Mouse (Mus musculus): ENCODE measurements around the gene Hspa8.
"Not testable (repeated sequence)": the region's sequence is repeated elsewhere in the genome, so short reads cannot be mapped to it uniquely, and the experiment has no call there.

The Hspa8 gene

DNA sequence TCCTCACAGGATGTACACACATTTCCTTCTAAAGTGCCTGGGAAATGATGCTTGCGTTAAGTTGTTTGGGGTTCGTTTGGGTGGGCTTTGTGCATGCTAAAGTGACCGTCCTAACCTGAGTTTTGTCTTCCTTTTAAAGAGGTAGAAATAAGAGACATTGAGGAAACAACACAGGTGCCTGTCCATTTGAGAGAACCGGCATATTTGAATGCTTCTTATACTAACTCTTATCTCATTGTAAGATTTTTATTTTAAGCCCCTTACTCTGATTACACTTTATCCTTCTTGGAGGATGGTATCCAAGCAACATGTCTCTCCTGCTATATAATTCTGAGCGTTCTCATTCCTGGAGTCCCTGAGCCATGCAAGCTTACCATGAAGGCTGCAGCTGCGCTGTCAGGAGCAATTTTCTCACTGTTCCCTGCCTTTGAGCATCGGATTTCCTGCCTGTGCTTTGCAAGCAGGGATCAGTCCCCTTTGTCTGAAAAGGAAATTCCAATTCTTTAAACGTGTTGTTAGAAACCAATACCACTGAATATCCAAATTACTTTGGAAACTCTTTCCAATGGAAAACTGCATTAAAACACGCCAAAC is 16.3 kb upstream of the Hspa8 start:
- no peak for DNase-seq (ENCODE audit: low spot score in 2 of 2)

- no peak for DNase-seq (ENCODE audit: low spot score in 2 of 2)
These were observed 15.3 kb upstream of the Hspa8 start for GRCm38 (mm10) chr9:40785452-40785851.

DNA sequence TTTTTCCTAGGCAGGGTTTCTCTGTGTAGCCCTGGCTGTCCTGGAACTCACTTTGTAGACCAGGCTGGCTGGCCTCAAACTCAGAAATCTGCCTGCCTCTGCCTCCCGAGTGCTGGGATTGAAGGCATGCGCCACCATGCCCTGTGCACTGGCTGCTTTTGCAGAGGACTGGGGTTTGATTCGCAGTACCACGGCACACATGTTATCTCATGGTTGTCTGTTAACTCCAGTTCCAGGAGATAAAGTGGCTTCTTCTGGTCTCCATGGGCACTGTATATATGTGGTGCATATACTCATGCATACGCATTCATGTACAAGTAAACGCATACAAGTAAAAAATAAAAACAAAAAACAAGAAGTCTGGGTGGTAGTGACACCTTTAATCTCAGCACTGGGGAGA is 14.0 kb upstream of the Hspa8 start:
- DNase-seq (ENCODE audit: low spot score in 2 of 2) = not testable (repeated sequence)

GRCm38 (mm10) chr9:40791864-40792633 is 8.7 kb upstream of the Hspa8 start:
- no peak for DNase-seq (ENCODE audit: low spot score in 2 of 2)

GRCm38 (mm10) chr9:40793581-40793980 is 7.2 kb upstream of the Hspa8 start:
- DNase-seq (ENCODE audit: low spot score in 2 of 2) = no peak

DNA sequence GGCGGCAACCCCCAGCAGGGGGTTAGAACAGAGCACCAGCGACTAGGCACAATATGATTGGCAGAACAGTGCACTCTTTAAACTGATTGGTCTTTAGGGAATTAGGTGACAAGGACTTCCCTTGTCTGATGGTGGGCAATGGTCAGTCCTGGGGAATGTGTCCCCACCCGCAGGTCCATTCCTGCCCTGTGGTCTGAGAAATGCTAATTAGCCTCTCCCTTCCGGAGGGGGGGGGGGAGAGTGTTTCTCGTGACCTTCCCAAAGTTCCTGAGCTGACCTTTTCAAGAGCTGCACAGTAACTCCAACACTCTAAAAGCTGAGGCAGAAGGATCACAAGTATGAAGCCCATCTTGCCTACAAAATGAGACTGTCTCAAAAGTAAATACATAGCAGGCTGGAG is 6.5 kb upstream of the Hspa8 start:
- no peak for DNase-seq (ENCODE audit: low spot score in 2 of 2)

DNA sequence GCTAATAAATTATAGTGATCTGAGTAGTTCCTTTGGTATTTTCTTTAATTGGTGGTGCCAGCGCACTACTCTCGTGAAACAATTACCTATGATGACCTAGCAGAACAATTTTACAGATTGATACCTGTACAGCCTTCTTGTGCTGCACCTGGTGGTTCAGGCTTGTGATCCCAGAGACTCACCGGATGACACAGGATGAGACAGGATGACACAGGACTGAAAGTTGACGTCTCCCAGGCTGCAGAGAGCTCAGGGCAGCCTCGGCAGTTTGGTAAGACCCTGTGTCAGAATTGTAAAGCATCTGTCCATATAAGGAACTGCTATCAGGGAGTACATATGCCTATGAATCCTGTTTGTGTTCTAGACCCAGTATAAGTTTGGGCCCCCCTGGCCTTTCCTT is 5.9 kb upstream of the Hspa8 start:
- no peak for DNase-seq (ENCODE audit: low spot score in 2 of 2)

DNA sequence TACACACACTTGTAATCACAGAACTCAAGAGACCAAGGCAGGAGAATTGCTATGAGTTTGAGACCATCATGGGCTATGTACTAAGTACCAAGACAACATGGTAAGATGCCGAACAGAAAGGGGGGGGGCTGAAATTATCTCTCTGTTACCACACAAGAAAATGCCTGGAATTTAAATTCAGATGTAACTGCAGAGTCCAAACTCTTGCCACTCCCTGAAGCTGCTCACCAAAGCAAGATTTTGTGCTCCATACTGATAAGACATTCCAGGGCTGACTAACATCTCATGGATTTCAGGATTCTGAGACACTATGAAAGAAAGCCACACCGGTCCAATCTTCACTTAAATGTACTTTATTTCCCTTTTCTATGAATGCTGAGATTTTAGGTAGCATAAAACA is 5.2 kb upstream of the Hspa8 start:
- DNase-seq (ENCODE audit: low spot score in 2 of 2) = no peak

DNA sequence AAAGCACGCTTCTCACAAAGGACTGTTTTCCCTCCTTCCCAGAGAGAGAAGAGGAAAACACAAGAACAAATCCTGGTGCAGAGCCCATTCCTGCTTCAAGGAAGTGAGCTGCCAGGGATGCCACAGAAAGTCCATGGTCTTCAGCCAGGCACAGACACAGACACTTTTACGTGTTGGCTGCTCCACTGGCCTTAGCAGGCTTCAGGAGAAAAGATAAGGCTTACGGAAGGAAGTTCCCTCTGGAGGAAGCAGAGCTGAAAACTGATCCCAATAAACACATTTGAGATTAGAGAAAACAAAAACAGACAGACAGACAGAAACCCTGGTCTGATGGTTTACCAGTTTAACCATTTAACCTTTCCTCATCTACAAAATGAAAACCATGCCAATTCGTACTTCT is 4.7 kb upstream of the Hspa8 start:
- DNase-seq (ENCODE audit: low spot score in 2 of 2) = no peak

- no peak for DNase-seq (ENCODE audit: low spot score in 2 of 2)
These were observed 2.4 kb upstream of the Hspa8 start for GRCm38 (mm10) chr9:40798247-40798960.

GRCm38 (mm10) chr9:40799112-40799511 is 1.7 kb upstream of the Hspa8 start:
- DNase-seq (ENCODE audit: low spot score in 2 of 2) = peak in 1 of 2 experiments; percentile 18

DNA sequence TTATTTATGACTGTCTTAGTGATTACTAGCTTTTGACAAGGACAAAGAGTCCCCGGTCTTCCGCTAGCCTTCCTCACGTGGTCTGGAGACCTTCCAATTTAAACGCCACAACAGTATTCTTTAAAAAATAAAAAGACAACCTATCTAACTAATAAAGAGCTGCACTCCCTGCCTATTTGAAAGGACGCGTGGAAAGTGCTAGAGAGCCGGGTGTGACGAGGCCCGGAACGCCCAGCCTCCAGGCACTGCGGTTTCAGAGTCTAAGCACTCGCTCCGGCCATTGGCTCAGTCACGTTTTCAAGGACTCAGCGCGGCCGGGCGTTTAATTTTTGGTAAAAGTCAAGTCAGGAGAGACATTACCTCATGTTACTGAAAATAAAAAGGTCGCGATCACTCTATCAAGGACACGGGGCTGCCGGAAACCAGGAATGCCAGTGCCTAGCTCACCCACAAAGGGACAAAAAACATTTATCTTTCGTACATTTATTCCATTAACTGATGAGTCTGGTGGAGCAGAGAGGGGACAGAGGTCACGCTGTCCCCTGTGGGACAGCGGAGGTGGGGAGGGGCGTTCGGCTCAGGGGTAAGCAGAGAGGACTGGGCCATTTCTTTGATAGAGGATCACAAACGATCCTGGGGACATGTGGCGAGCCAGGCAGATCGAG is 815 bp upstream of the Hspa8 start:
- DNase-seq (ENCODE audit: low spot score in 2 of 2) = peak; percentile 68 to 80

DNA sequence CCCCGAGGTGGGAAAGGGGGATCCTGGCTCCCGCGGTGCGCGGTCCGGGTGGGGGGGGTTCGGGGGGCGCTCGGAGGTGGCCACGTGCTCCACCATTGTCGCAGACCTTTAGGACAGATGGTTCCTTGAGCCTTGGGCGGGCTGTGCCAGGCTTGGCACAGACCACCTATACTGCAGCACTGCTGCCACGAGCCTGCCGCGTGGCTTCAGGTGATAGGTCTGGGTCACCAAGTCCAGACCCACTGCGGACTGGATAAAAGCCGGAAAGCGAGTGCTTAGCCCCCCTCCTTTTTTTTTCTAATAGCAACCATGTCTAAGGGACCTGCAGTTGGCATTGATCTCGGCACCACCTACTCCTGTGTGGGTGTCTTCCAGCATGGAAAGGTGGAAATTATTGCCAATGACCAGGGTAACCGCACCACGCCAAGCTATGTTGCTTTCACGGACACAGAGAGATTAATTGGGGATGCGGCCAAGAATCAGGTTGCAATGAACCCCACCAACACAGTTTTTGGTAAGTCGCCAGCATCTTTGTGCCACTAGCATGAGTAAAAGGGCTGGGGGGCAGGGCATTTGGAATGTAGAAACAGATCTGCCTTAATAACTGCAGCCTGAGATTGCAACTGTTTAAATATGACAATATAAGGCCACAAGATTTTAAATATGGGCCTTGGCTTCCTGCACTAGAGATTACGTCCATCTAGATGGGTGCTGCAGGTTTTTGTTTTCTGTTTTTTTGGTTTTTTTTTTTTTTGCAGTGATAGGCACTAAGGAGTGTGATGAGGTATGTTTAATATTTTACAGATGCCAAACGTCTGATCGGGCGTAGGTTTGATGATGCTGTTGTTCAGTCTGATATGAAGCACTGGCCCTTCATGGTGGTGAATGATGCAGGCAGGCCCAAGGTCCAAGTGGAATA is 1.1 kb downstream of the Hspa8 start:
- DNase-seq (ENCODE audit: low spot score in 2 of 2) = peak; percentile 24 to 48

GRCm38 (mm10) chr9:40802533-40802875 is 1.7 kb downstream of the Hspa8 start:
- not testable (repeated sequence) for DNase-seq (ENCODE audit: low spot score in 2 of 2)

DNA sequence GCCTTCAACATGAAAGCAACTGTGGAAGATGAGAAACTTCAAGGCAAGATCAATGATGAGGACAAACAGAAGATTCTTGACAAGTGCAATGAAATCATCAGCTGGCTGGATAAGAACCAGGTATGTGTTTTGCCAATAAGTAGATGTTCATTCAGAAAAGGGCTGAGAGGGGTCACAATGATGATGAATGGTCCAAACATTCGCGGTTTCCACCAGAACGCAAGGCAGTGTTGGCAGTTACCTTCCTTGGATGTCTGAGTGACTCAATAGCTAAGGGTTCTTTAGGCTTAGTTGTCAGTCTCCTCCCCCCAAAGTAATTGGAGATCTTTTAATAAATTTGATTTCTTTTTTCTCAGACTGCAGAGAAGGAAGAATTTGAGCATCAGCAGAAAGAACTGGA is 3.8 kb downstream of the Hspa8 start:
- DNase-seq (ENCODE audit: low spot score in 2 of 2) = not testable (repeated sequence)

DNA sequence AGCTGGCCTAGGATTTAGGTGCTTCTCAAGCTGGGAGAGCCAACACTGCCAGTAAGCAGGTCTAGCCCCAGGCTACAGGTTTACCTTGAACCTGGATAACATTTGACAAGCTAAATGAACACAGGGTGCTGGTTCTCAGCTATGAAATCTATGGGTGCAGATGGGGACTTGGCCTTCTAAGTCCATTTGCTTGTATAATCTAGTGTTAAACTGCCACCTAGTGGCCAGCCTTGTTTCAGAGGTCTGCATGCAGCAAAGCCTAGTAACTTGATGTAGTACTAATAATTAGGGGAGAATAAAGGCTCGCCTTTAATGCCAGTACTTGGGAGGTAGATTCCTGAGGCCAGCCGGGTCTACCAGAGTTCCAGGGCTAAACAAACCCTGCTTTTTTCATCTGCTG is 4.5 kb downstream of the Hspa8 start:
- peak; percentile 53 to 87 for DNase-seq (ENCODE audit: low spot score in 2 of 2)

DNA sequence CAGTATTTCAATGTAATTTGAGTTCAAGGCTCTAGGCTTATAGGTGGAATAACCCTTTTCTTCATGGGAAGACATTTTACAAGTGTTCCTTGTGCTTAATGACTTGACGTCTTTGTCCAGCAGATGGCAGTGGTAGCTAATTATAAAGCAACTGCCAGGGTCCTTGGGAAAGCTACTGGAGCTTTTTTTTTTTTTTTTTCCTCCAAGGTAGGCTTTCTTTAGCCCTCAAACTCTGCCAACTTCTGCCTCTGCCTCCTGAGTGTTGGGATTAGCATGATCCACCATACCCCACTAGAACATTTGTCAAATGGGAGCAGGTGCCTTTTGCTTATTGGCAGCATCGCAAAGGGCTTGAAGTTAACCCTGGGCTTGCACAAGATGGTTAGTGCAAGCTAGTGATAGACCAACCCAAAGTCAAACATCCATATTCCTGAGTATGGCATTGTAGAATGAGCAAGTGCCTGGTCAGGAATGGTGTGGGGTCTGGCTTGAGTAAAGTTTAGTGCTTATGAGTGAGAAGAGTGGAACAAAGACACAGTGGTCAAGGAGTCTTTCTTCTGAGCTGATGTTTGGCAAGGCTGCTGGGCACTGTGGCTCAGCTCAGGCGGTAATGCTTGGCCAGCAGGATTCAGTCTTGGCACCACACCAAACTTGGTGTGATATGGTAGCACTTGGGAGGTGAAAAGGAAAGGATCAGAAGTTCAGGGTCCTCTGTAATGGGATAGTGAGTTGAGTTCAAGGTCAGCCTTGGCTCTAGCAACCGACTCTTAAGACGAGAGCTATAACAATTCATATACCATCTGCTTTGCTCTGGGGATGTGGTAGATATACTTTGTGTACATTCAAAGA is 5.9 kb downstream of the Hspa8 start:
- peak in 1 of 2 experiments; percentile 20 for DNase-seq (ENCODE audit: low spot score in 2 of 2)

DNA sequence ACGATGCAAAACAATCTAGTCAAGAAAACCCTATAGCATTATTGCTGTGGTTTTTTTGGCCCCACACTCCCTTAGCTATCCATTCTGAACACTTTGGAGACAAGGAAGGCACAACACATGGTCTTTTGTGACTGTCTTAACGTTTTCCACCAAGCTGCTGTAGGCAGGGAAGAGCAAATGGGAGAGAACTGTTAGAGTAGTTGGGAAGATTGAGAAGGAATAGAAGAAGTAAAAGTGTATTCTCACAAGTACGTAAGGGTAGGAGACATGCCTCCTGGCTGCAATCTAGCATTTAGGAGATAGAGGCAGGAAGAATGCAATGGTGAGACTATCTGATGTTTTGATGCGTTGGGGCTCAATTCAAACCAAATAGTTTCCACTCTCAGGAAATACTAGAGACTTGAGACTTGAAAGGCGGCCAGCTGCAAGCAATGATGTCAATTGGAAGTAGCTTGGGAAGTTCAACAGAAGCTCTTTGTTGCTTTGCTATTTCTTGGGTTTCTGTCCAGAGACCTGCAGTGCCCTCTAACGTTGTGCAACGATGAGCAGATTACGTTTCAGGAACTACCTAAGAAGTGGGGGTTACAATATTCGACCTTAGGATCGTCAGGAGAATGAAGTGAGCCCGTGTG is 6.6 kb downstream of the Hspa8 start:
- no peak for DNase-seq (ENCODE audit: low spot score in 2 of 2)

GRCm38 (mm10) chr9:40808061-40808906 is 7.5 kb downstream of the Hspa8 start:
- no peak for DNase-seq (ENCODE audit: low spot score in 2 of 2)
